Mouse (Mus musculus): ENCODE measurements around the gene Orc6. TPM values are rescaled to one million over a fixed set of nuclear protein-coding genes. Genes with fewer than 3 reads are reported as not detected.

The Orc6 gene
- total RNA-seq (2015) = 62.3 and 68.5 TPM in 2 replicates
- 59.6 and 62.7 TPM in 2 replicates for total RNA-seq (2017)

- ATAC-seq (ENCODE audit: poor library complexity, severe bottlenecking) = peak; percentile 92
Observed at GRCm38 (mm10) chr8:85299434-85300077, at the start of gene Orc6, which contains the start of gene Vps35. Gene Orc6, plus strand, starts transcription at chr8:85299632. Gene Vps35, minus strand, starts transcription at chr8:85299802.

- ATAC-seq (ENCODE audit: poor library complexity, severe bottlenecking) = no peak
Observed at GRCm38 (mm10) chr8:85286846-85287245, 12.6 kb upstream of the Orc6 start.

- peak; percentile 43 for ATAC-seq (ENCODE audit: poor library complexity, severe bottlenecking)
Observed at GRCm38 (mm10) chr8:85298600-85299433, 615 bp upstream of the Orc6 start.

GRCm38 (mm10) chr8:85301941-85302340, 2.5 kb downstream of the Orc6 start:
- no peak for ATAC-seq (ENCODE audit: poor library complexity, severe bottlenecking)

GRCm38 (mm10) chr8:85302931-85303330, 3.5 kb downstream of the Orc6 start:
- ATAC-seq (ENCODE audit: poor library complexity, severe bottlenecking) = no peak

GRCm38 (mm10) chr8:85303531-85303930, 4.1 kb downstream of the Orc6 start:
- no peak for ATAC-seq (ENCODE audit: poor library complexity, severe bottlenecking)

- no peak for ATAC-seq (ENCODE audit: poor library complexity, severe bottlenecking)
Observed at GRCm38 (mm10) chr8:85308564-85308963, 9.1 kb downstream of the Orc6 start.

GRCm38 (mm10) chr8:85311743-85312142, 12.3 kb downstream of the Orc6 start:
- ATAC-seq (ENCODE audit: poor library complexity, severe bottlenecking) = no peak; the same call in 1 of the 2 replicates

- no peak for ATAC-seq (ENCODE audit: poor library complexity, severe bottlenecking)
Observed at GRCm38 (mm10) chr8:85313036-85313435, 13.6 kb downstream of the Orc6 start.

- ATAC-seq (ENCODE audit: poor library complexity, severe bottlenecking) = 0 out of 2 replicates have a peak, but pooled peaks have one; percentile 30
Observed at GRCm38 (mm10) chr8:85318534-85318933, 19.1 kb downstream of the Orc6 start.

- no peak for ATAC-seq (ENCODE audit: poor library complexity, severe bottlenecking)
Observed at GRCm38 (mm10) chr8:85321981-85322380, 22.5 kb downstream of the Orc6 start.

GRCm38 (mm10) chr8:85323084-85323483, 23.7 kb downstream of the Orc6 start:
- peak; percentile 88 for ATAC-seq (ENCODE audit: poor library complexity, severe bottlenecking)

- no peak for ATAC-seq (ENCODE audit: poor library complexity, severe bottlenecking)
Observed at GRCm38 (mm10) chr8:85327036-85327435, 27.6 kb downstream of the Orc6 start.

GRCm38 (mm10) chr8:85329506-85329905, 30.1 kb downstream of the Orc6 start:
- ATAC-seq (ENCODE audit: poor library complexity, severe bottlenecking) = no peak

GRCm38 (mm10) chr8:85335105-85335504, 35.7 kb downstream of the Orc6 start:
- no peak for ATAC-seq (ENCODE audit: poor library complexity, severe bottlenecking)

- no peak for ATAC-seq (ENCODE audit: poor library complexity, severe bottlenecking)
Observed at GRCm38 (mm10) chr8:85336211-85336933, 36.9 kb downstream of the Orc6 start.

GRCm38 (mm10) chr8:85337681-85338080, 38.2 kb downstream of the Orc6 start:
- ATAC-seq (ENCODE audit: poor library complexity, severe bottlenecking) = no peak

- ATAC-seq (ENCODE audit: poor library complexity, severe bottlenecking) = no peak
Observed at GRCm38 (mm10) chr8:85339871-85340573, 40.6 kb downstream of the Orc6 start.

GRCm38 (mm10) chr8:85353287-85353686, 53.9 kb downstream of the Orc6 start:
- no peak for ATAC-seq (ENCODE audit: poor library complexity, severe bottlenecking)
